Mouse (Mus musculus) liver, embryonic 15.5 days (tissue): ENCODE data around the gene Fam167b. TPM values are rescaled to one million over a fixed set of nuclear protein-coding genes. Genes with fewer than 3 reads are reported as not detected.

Experiments used
- ATAC-seq: fragments of 200-750 bp; cut with Nextera tagmentation; 2 replicates; pipeline ENCODE4 v1.8.0; 2017; ENCODE audit warnings: moderate number of reproducible peaks, mild to moderate bottlenecking, moderate library complexity; ENCODE audit not compliant: insufficient read depth
- H3K27ac ChIP-seq: fragments of 300-500 bp; sonication (generic); replicated peaks from 2 replicates; pipeline ENCODE4 v1.5.1; 2015; ENCODE audit warnings: mild to moderate bottlenecking, inconsistent platforms
- H3K27me3 ChIP-seq: fragments of 300-500 bp; sonication (generic); 2 replicates; pipeline ENCODE4 v1.6.1; 2015; ENCODE audit warnings: mild to moderate bottlenecking, inconsistent platforms
- H3K36me3 ChIP-seq: fragments of 300-500 bp; sonication (generic); replicated peaks from 2 replicates; pipeline ENCODE4 v1.6.1; 2015; ENCODE audit warnings: moderate library complexity, mild to moderate bottlenecking, inconsistent platforms
- H3K4me1 ChIP-seq: fragments of 300-500 bp; sonication (generic); replicated peaks from 2 replicates; pipeline ENCODE4 v1.6.1; 2015; ENCODE audit warnings: inconsistent platforms
- H3K4me2 ChIP-seq: fragments of 300-500 bp; sonication (generic); 2 replicates; pipeline ENCODE4 v1.6.1; 2015; ENCODE audit warnings: moderate library complexity, mild to moderate bottlenecking, inconsistent platforms
- H3K4me3 ChIP-seq: fragments of 300-500 bp; sonication (generic); replicated peaks from 2 replicates; pipeline ENCODE4 v1.5.1; 2015; ENCODE audit warnings: mild to moderate bottlenecking, inconsistent platforms
- H3K9ac ChIP-seq: fragments of 300-500 bp; sonication (generic); 2 replicates; pipeline ENCODE4 v1.6.1; 2015; ENCODE audit warnings: moderate library complexity, mild to moderate bottlenecking, inconsistent platforms
- H3K9me3 ChIP-seq: fragments of 300-500 bp; sonication (generic); replicated peaks from 2 replicates; pipeline ENCODE4 v1.6.1; 2016; ENCODE audit warnings: inconsistent platforms
- WGBS: fragments of 180-500 bp; shearing (Covaris S2); methylation state at CpG from one replicate; pipeline ENCODE4 v1.1.7; 2015; ENCODE audit warnings: mixed read lengths; ENCODE audit not compliant: insufficient replicate concordance; 5-methylcytosine and 5-hydroxymethylcytosine counted together
- polyA plus RNA-seq: library from polyadenylated mRNA; unstranded; fragments of >200 nt; fragmentation: Nextera tagmentation; extraction: Ambion mirVana; gene quantifications from 2 replicates; pipeline ENCODE4 v1.2.1, GENCODE M21; 2015

Fam167b gene
- 6.7 and 7.2 TPM in 2 replicates for polyA plus RNA-seq

DNA sequence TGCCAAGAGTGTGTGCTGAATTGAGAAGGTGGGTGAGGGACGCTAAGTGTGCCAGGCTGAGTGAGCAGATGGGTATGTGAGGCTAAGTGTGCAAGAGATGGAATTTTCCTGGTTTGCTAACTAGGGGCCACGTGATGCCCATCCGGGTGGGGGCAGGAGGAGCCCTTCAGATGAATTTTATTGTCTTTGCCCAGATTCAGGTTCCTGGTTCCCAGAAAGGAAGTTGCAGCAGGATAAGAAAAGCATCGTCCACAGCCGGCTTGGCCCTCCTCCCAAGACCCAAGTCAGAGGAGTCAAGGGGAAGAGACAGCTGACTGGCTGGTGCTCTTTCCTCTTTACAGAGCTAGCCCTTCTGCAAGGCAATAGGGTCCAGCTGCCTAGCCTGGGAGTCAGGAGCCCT lies at the start of gene Fam167b:
Fam167b (minus strand) TSS at position 84 of the 400 bp plus-strand sequence.
- ATAC-seq, result no peak
- Histone ChIP-seq H3K27ac (no peak within 1 kb of the TSS), H3K9me3 (no peaks in the 10 kb centered on the region), H3K36me3 (no peaks in the 10 kb centered on the region), H3K4me2 (no peak within 1 kb of the TSS), H3K4me3 (peak within 1 kb of the TSS; percentile 12; the same call in 1 of the 2 replicates), H3K9ac (peak within 1 kb of the TSS; percentile 22; the same call in 1 of the 2 replicates), H3K4me1 (peaks cover 10% of the 10 kb centered on the region), H3K27me3 (peaks cover 35% of the 10 kb centered on the region)
- 42% methylated on average over 5 of the region's 5 CpGs for WGBS

DNA sequence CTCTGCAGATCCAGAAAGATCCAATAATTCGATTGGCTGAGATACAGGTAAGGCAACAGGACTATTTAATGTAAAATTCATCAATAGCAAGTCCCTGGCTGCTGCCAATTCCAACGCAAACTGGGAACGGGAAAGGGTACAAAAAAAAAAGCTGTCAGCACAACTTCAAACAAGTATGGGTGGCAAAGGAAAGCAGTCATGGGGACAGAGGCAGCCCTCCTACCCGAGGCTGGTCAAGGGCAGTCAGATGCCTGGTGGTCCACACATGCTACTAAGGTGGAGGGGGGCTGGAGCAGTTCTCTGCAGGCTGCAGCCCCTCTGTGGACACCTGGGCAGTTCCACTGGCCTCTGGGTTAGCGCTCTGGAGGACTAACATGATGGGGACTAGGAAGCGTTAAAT lies 47.7 kb upstream of the Fam167b start:
- Histone ChIP-seq H3K4me1 (peaks cover 51% of the 10 kb centered on the region), H3K4me3 (no peak overlapping the region), H3K9ac (no peak overlapping the region), H3K27ac (no peak overlapping the region), H3K36me3 (peaks cover 54% of the 10 kb centered on the region), H3K27me3 (no peaks in the 10 kb centered on the region), H3K4me2 (no peak overlapping the region), H3K9me3 (no peaks in the 10 kb centered on the region)
- ATAC-seq, result no peak
- WGBS, result 75% methylated on average over 6 of the region's 6 CpGs

DNA sequence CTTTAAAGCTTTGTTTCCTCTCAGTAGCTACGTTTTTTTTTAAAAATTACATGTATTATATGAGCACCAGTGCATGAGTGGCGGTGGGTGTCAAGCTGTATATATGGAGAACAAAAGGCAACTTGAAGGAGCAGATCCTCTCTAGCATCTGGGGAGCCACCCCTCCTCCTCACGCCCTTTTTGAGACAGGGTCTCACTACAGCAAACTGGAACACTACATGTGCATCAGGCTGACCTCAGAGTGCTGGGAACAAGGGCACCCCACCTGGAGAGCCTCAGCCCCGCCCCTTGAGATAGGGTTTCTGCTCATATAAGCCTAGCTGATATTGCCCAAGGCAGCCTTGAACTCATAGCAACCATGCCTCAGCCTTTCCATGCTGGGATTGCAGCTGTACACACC lies 47.1 kb upstream of the Fam167b start:
- Histone ChIP-seq H3K4me1 (peaks cover 56% of the 10 kb centered on the region), H3K27ac (peak overlapping the region; percentile 89), H3K9me3 (no peaks in the 10 kb centered on the region), H3K9ac (no peak overlapping the region), H3K4me2 (peak overlapping the region; percentile 84), H3K4me3 (peak overlapping the region; percentile 66; the same call in 1 of the 2 replicates), H3K27me3 (no peaks in the 10 kb centered on the region), H3K36me3 (peaks cover 48% of the 10 kb centered on the region)
- WGBS, result 40% methylated on average over 4 of the region's 4 CpGs
- no peak for ATAC-seq

DNA sequence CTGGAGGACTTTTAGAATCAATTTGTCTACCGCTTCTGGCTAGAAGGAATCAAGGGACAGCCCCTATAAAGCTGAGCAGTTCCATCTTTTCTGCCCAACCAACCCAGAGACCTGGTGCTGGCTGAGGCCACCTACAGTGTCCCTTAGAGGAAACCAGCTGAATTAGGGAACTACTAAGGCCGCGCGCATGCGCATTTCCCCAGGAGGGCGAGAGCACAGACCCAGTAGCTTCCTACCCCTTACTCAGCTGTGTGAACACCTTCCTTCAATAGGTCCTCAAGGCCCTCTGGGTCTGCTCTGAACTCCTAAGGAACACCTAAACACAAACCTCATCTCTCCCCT lies 46.7 kb upstream of the Fam167b start:
- Histone ChIP-seq H3K36me3 (peaks cover 43% of the 10 kb centered on the region), H3K9me3 (no peaks in the 10 kb centered on the region), H3K4me3 (peak overlapping the region; percentile 66), H3K9ac (peak overlapping the region; percentile 50), H3K27ac (peak overlapping the region; percentile 89), H3K4me2 (peak overlapping the region; percentile 84), H3K27me3 (no peaks in the 10 kb centered on the region), H3K4me1 (peaks cover 57% of the 10 kb centered on the region)
- WGBS, result under 1% methylated on average over 6 of the region's 6 CpGs
- ATAC-seq, result peak; percentile 5; the same call in 1 of the 2 replicates

DNA sequence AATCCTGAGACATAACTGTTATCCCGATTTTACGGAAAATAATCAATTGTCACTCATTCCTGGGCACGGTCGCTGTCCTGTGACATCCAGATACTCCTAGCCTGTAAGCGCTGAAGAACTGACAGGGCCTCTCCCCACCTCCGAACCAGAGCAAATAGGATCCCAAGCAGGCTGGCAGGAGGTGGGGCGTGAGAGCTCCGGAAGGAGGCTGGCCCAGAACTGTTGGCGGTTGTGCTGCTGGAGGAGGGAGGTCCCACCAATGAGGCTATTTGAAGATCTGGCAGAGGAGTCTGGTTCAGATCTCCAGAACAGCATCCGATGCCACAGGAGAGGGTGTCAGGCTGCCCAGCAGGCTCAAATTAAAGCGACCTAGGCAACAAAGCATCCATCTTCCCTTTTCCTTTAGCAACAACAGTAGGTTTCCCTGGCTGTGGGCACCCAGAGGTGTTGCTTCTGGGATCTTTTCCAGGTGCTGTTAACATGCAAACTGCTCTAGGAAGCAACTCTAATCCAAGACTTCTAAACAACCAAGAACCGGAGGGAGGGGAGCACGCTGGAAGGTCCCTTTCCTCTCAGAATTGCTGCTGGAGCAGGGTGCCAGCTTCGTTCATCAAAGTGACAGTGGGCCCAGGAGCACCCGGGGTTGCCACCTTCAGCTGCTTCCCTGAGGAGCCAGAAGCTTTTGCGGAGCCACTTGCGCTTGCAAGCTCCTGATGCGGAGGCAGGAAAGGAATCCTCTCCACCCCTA lies 46.1 kb upstream of the Fam167b start:
- H3K27ac ChIP-seq, result peak overlapping the region; percentile 89
- ATAC-seq, result peak; percentile 92
- H3K4me2 ChIP-seq, result peak overlapping the region; percentile 84
- no peaks in the 10 kb centered on the region for H3K27me3 ChIP-seq
- under 1% methylated on average over 18 of the region's 18 CpGs for WGBS
- H3K9me3 ChIP-seq, result no peaks in the 10 kb centered on the region
- peak overlapping the region; percentile 66 for H3K4me3 ChIP-seq
- peak overlapping the region; percentile 68 for H3K9ac ChIP-seq
- H3K4me1 ChIP-seq, result peaks cover 57% of the 10 kb centered on the region
- peaks cover 38% of the 10 kb centered on the region for H3K36me3 ChIP-seq

DNA sequence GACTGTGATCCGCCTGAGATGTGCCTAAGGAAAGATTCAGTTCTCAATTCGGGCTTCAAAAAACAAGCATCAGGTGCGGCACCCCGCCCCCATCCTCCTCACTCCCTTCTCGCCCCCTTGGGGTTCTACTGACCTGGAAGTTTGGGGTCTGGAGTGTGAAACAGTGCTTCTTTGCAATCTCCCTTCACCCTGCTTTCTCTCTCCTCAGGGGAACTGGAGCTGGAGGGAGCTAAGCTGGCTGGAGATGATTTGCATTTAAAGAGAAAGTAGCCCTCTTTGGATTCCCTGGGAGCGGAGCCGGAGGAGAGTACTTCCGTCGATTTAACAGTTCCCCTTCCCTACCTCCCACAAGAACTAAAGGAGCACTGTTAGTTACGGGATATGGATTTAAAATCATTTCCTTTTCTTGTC lies 45.3 kb upstream of the Fam167b start, which contains the start of gene Ccdc28b:
Ccdc28b (minus strand) TSS at position 267 of the 411 bp plus-strand sequence.
- Histone ChIP-seq H3K27me3 (no peaks in the 10 kb centered on the region), H3K4me3 (peak within 1 kb of the TSS; percentile 66), H3K9me3 (no peaks in the 10 kb centered on the region), H3K4me1 (peaks cover 64% of the 10 kb centered on the region), H3K9ac (peak within 1 kb of the TSS; percentile 68), H3K36me3 (peaks cover 30% of the 10 kb centered on the region), H3K27ac (peak within 1 kb of the TSS; percentile 89), H3K4me2 (peak within 1 kb of the TSS; percentile 84)
- under 1% methylated on average over 10 of the region's 10 CpGs for WGBS
- peak; percentile 28; the same call in 1 of the 2 replicates for ATAC-seq

DNA sequence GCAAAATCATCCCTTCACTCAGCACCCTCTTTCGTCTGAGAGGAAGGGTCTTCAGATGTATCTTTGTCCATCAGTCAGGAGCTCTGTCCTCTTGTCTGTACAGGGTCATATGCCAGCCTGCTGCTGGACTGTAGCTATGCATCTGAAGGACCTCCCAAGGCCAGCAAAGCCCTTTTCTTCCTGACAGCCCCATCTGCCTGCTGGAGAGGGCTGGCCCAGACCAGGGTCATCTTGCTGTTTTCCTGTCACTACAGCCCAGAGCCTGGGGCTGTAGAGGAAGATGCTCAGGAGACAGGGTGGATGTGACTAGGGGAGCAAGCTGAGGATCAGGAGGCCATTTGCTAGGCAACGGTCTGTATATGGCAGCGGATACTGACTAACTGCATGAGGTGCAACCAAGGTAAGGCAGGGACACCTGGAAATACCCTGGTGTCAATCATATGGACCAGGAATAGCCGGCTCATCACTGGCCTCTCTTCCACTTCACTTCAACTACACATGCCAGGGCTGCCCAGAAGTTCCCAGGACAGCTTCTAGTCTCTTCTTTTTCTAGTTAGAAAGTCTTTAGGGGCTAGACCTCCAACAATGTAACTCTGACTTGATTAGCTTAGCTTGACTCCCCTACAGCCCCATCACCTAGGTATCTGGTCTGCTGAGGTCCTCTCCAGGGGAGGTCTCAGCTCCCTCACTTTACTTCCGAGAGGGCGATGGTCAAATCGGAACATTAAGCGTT lies 44.6 kb upstream of the Fam167b start:
- 25% methylated on average over 8 of the region's 8 CpGs for WGBS
- Histone ChIP-seq H3K27me3 (no peaks in the 10 kb centered on the region), H3K27ac (peak overlapping the region; percentile 89), H3K4me3 (peak overlapping the region; percentile 66), H3K9me3 (no peaks in the 10 kb centered on the region), H3K4me2 (peak overlapping the region; percentile 84), H3K36me3 (peaks cover 23% of the 10 kb centered on the region), H3K4me1 (peaks cover 71% of the 10 kb centered on the region), H3K9ac (peak overlapping the region; percentile 68)
- no peak for ATAC-seq

DNA sequence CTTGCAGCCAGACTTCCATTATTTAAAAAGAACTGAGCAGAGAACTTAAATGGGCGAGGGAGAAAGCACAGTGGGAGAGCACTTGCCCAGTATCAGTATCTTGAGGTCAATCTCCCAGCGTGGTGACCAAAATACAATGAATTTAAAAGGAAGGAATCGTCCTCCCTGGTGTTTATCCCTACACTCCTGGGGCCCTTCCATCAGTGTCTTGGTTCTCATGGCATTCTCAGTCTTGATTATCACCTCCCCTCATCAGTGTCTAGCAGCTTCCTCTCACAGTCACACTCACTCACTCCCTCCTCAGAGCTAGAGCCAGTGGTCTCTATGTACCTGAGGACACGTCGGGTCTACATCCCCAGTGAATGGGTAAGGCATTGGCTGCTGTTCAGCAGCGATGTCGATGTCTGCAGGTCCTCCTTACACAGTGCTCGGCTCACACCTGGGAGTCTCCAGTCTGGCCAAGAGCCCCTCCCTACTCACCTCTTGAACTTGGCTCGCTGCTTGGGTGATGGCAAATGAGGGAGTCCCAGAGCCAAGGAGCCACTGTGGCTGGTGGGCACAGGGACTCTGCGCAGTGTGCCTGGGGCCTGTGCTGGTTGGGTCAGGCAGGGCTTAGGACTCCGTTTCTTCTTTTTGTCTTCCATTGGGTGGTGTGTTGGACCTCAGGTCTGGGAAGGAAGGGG lies 43.9 kb upstream of the Fam167b start:
- Histone ChIP-seq H3K4me2 (peak overlapping the region; percentile 84), H3K9me3 (no peaks in the 10 kb centered on the region), H3K4me1 (peaks cover 76% of the 10 kb centered on the region), H3K4me3 (no peak overlapping the region), H3K36me3 (peaks cover 16% of the 10 kb centered on the region), H3K9ac (no peak overlapping the region), H3K27me3 (no peaks in the 10 kb centered on the region), H3K27ac (no peak overlapping the region)
- no peak for ATAC-seq
- 74% methylated on average over 11 of the region's 11 CpGs for WGBS

DNA sequence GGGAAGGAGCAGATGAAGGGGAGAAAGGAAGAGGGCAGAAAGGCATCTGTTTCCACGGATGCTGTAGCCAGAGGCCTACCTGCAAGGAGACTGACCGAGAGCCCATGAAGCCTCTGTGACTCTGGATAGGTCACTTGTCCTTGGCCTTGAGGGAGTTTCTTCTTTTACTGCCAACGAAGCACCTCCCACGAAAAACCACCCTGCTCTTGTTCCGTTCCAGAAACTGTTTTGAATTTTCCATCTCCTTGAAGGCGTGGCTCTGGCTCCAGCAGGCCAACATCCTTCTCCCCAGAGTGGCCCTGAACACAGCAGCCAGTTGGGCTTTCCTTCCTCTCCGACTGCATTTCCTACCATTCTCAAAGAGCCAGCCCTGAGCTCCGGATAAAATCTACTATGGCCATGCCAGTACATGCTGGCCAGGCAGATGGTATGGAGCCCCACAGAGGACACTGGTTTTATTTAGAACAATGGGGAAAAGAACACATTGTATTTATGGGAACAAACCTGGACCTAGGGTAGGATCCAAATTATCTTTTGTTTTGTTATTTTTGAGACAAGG lies 43.0 kb upstream of the Fam167b start:
- no peak for ATAC-seq
- Histone ChIP-seq H3K4me3 (no peak overlapping the region), H3K27ac (0 out of 2 replicates have a peak overlapping the region, but pooled peaks have one; percentile 46), H3K4me1 (peaks cover 72% of the 10 kb centered on the region), H3K4me2 (no peak overlapping the region), H3K9ac (no peak overlapping the region), H3K9me3 (no peaks in the 10 kb centered on the region), H3K36me3 (peaks cover 14% of the 10 kb centered on the region), H3K27me3 (no peaks in the 10 kb centered on the region)
- 67% methylated on average over 8 of the region's 8 CpGs for WGBS

DNA sequence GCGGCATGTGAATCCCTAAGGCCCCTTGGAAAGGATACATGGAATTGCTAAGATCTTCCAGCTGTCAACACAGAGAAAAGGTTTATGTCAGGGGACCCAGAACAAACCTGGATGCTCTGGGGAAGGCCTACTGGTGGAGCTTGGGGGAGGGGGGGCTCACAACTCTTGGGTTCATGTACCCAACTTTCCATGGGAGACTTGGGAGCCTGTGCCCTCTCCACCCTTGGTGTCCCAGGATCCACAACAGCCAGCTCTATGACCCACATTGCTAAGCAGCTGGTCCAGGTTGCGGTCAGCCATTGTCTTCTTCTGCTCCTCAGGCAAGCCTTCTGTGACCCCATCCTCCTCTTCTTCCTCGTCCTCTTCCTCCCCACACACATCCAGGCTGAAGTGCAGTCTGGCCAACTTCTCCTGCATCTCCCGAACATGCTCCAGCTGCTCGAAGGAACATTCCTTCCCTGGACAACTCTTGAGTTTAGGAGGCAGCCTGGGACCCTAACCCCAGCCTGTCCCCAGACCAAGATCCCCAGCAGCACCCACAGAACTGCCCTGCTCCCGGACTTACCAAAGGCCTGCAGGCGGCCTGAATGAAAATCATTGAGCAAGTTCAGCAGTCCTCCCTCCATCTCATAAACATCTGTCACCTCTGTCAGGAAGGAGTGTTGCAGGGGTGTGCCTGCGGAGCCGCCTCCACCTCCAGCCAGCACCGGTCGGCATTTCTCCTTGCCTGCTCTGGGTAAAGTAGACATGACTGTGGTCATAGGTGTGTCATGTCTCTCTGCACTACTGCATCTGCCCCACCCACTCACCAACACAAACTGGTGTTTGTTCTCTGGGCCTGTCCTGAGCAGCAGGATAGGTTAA lies 42.3 kb upstream of the Fam167b start:
- Histone ChIP-seq H3K4me3 (no peak overlapping the region), H3K9ac (no peak overlapping the region), H3K36me3 (peaks cover 7% of the 10 kb centered on the region; the same call in 1 of the 2 replicates), H3K27ac (0 out of 2 replicates have a peak overlapping the region, but pooled peaks have one; percentile 46), H3K4me1 (peaks cover 65% of the 10 kb centered on the region), H3K27me3 (no peaks in the 10 kb centered on the region), H3K4me2 (no peak overlapping the region), H3K9me3 (no peaks in the 10 kb centered on the region)
- 77% methylated on average over 11 of the region's 11 CpGs for WGBS
- ATAC-seq, result no peak
